Mouse (Mus musculus): Measurements from ENCODE around the gene Faiml. TPM values are rescaled to one million over a fixed set of nuclear protein-coding genes. Genes with fewer than 3 reads are reported as not detected.

The Faiml gene
- polyA plus RNA-seq, 1 experiment from 2014 or later: not detected

DNA sequence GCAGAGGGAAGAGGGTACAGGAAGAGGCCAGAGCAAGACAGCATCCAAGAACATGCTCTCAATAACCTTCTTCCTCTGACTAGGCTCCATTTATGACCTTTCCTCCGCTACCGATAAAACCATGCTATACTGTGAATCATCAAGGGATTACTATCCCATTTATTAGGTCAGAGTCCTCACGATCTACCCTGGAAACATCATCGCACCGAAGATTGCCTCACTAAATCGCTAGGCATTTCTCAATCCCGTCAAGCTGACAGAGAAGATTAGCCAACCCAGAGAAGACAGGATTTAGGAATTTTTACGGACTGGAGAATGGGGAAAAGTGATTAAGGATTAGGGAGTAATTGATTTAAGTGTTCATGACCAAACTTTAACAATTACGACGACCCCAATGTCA lies 1.2 kb upstream of the Faiml start:
- Histone ChIP-seq H3K4me3 (replicated peaks; ENCODE audit: low read depth, low read length) (no peak overlapping the region), H3K27ac (no peak overlapping the region), H3K9ac (ENCODE audit: low read depth, low read length) (no peak overlapping the region), H3K4me2 (ENCODE audit: low read length) (no peak overlapping the region), H3K4me1 (replicated peaks; ENCODE audit: insufficient read depth, low read length) (no peaks in the 10 kb centered on the region), H3K27me3 (ENCODE audit: insufficient read depth, low read length) (no peaks in the 10 kb centered on the region), H3K9me3 (replicated peaks; ENCODE audit: low read length) (no peaks in the 10 kb centered on the region), H3K36me3 (ENCODE audit: insufficient read depth, low read length) (no peaks in the 10 kb centered on the region)
- no peak for ATAC-seq (replicated peaks; ENCODE audit: low FRiP score, low read depth)
- no peak for DNase-seq (ENCODE audit: low spot score)
- TF ChIP-seq CTCF (IDR thresholded peaks at IDR 0.05; ENCODE audit: low read depth): no peak
- 80% methylated on average over 10 of the region's 10 CpGs for WGBS

- ATAC-seq (replicated peaks; ENCODE audit: low FRiP score, low read depth): no peak
- Histone ChIP-seq H3K4me3 (replicated peaks; ENCODE audit: low read depth, low read length) (no peak overlapping the region), H3K4me1 (replicated peaks; ENCODE audit: insufficient read depth, low read length) (no peaks in the 10 kb centered on the region), H3K4me2 (ENCODE audit: low read length) (no peak overlapping the region), H3K9ac (ENCODE audit: low read depth, low read length) (no peak overlapping the region), H3K27ac (no peak overlapping the region), H3K9me3 (replicated peaks; ENCODE audit: low read length) (no peaks in the 10 kb centered on the region), H3K27me3 (ENCODE audit: insufficient read depth, low read length) (no peaks in the 10 kb centered on the region), H3K36me3 (ENCODE audit: insufficient read depth, low read length) (no peaks in the 10 kb centered on the region)
- TF ChIP-seq CTCF (IDR thresholded peaks at IDR 0.05; ENCODE audit: low read depth): no peak
- no peak for DNase-seq (ENCODE audit: low spot score)
- 93% methylated on average over 14 of the region's 14 CpGs for WGBS
These were observed 7.6 kb downstream of the Faiml start for GRCm38 (mm10) chr9:99229450-99229849.

DNA sequence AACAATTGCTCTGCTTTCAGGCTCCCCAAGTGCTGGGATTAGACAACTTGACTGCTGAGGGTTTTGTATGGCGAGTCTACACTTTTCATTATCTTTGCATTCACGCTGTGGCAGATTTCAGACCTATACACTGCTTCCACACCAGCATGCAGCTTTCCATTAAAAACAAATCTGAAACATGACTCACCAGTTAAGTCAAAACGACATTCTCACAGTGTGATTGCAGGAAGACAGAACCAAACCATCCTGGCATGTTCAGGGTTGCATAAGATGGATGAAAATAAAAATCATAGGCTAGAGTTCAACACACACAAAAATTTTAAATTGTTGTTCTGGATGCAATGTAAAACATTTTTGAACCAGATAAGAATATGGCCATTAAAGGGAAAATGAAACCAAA lies 12.5 kb downstream of the Faiml start:
- no peaks in the 10 kb centered on the region for H3K36me3 ChIP-seq (ENCODE audit: insufficient read depth, low read length)
- DNase-seq (ENCODE audit: low spot score): no peak
- no peak overlapping the region for H3K9ac ChIP-seq (ENCODE audit: low read depth, low read length)
- 70% methylated on average over 3 of the region's 3 CpGs for WGBS
- no peak overlapping the region for H3K4me2 ChIP-seq (ENCODE audit: low read length)
- no peaks in the 10 kb centered on the region for H3K27me3 ChIP-seq (ENCODE audit: insufficient read depth, low read length)
- no peak overlapping the region for H3K27ac ChIP-seq
- no peak for ATAC-seq (replicated peaks; ENCODE audit: low FRiP score, low read depth)
- H3K4me3 ChIP-seq (replicated peaks; ENCODE audit: low read depth, low read length): no peak overlapping the region
- no peaks in the 10 kb centered on the region for H3K9me3 ChIP-seq (replicated peaks; ENCODE audit: low read length)
- TF ChIP-seq CTCF (IDR thresholded peaks at IDR 0.05; ENCODE audit: low read depth): no peak
- no peaks in the 10 kb centered on the region for H3K4me1 ChIP-seq (replicated peaks; ENCODE audit: insufficient read depth, low read length)

- WGBS: 87% methylated on average over 4 of the region's 4 CpGs
- ATAC-seq (replicated peaks; ENCODE audit: low FRiP score, low read depth) (no peak), DNase-seq (ENCODE audit: low spot score) (no peak)
- no peaks in the 10 kb centered on the region for H3K36me3 ChIP-seq (ENCODE audit: insufficient read depth, low read length)
- H3K9ac ChIP-seq (ENCODE audit: low read depth, low read length): no peak overlapping the region
- TF ChIP-seq CTCF (IDR thresholded peaks at IDR 0.05; ENCODE audit: low read depth): no peak
- no peak overlapping the region for H3K27ac ChIP-seq
- no peak overlapping the region for H3K4me3 ChIP-seq (replicated peaks; ENCODE audit: low read depth, low read length)
- no peaks in the 10 kb centered on the region for H3K4me1 ChIP-seq (replicated peaks; ENCODE audit: insufficient read depth, low read length)
- no peaks in the 10 kb centered on the region for H3K9me3 ChIP-seq (replicated peaks; ENCODE audit: low read length)
- no peak overlapping the region for H3K4me2 ChIP-seq (ENCODE audit: low read length)
- no peaks in the 10 kb centered on the region for H3K27me3 ChIP-seq (ENCODE audit: insufficient read depth, low read length)
These were observed 15.4 kb downstream of the Faiml start for GRCm38 (mm10) chr9:99221636-99222035.

DNA sequence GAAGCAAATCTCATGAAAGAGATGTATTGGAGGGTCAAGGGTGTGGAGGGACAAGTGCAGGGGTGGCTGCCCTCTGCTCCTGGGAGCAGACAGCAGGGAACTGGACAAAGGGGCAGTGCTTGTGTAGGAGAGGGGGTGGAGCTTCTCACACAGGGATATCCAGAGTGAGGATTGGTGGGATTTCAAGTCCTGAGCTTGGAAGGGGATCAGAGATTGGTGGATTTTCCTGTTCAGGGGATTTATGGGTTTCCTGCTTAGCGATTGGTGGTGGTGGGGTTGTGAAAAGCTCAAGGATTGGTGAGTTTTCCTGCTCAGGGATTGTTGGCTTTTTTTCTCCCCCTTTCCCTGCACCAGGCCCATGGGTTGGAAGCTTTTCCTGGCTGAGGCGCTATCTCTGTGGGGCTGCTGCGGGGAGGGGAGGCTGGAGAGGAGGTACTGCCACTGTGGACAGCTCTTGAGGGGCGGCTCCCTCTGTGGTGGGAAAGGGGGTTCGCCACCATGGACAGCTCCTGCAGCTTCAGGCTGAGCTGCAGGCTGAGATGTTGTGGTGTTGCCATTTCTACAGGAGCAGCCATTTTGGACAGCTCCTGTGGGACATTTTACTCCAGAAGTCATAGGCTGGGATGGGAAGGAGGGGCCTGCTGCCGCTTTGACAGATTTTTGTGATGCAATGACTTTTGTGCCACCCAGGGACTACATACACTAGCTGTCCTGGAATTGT lies 18.9 kb downstream of the Faiml start:
- ATAC-seq (replicated peaks; ENCODE audit: low FRiP score, low read depth): peak; percentile 65; the same call in 1 of the 2 replicates
- H3K4me3 ChIP-seq (replicated peaks; ENCODE audit: low read depth, low read length): no peak overlapping the region
- H3K9me3 ChIP-seq (replicated peaks; ENCODE audit: low read length): no peaks in the 10 kb centered on the region
- H3K4me1 ChIP-seq (replicated peaks; ENCODE audit: insufficient read depth, low read length): no peaks in the 10 kb centered on the region
- no peaks in the 10 kb centered on the region for H3K27me3 ChIP-seq (ENCODE audit: insufficient read depth, low read length)
- H3K27ac ChIP-seq: no peak overlapping the region
- TF ChIP-seq CTCF (IDR thresholded peaks at IDR 0.05; ENCODE audit: low read depth): peak; percentile 26; the same call in 1 of the 2 replicates
- DNase-seq (ENCODE audit: low spot score): peak; percentile 92
- no peak overlapping the region for H3K9ac ChIP-seq (ENCODE audit: low read depth, low read length)
- WGBS: 13% methylated on average over 6 of the region's 6 CpGs
- no peaks in the 10 kb centered on the region for H3K36me3 ChIP-seq (ENCODE audit: insufficient read depth, low read length)
- H3K4me2 ChIP-seq (ENCODE audit: low read length): no peak overlapping the region

GRCm38 (mm10) chr9:99216182-99216581 lies 20.9 kb downstream of the Faiml start:
- WGBS: 65% methylated on average over 2 of the region's 2 CpGs
- TF ChIP-seq CTCF (IDR thresholded peaks at IDR 0.05; ENCODE audit: low read depth): no peak

GRCm38 (mm10) chr9:99212643-99213042 lies 24.4 kb downstream of the Faiml start:
- DNase-seq (ENCODE audit: low spot score) (no peak), ATAC-seq (replicated peaks; ENCODE audit: low FRiP score, low read depth) (no peak)
- 75% methylated on average over 2 of the region's 2 CpGs for WGBS
- H3K4me2 ChIP-seq (ENCODE audit: low read length): no peak overlapping the region
- H3K27me3 ChIP-seq (ENCODE audit: insufficient read depth, low read length): no peaks in the 10 kb centered on the region
- H3K9ac ChIP-seq (ENCODE audit: low read depth, low read length): no peak overlapping the region
- no peaks in the 10 kb centered on the region for H3K9me3 ChIP-seq (replicated peaks; ENCODE audit: low read length)
- H3K4me3 ChIP-seq (replicated peaks; ENCODE audit: low read depth, low read length): no peak overlapping the region
- no peak for TF ChIP-seq CTCF (IDR thresholded peaks at IDR 0.05; ENCODE audit: low read depth)
- no peaks in the 10 kb centered on the region for H3K36me3 ChIP-seq (ENCODE audit: insufficient read depth, low read length)
- H3K27ac ChIP-seq: no peak overlapping the region
- no peaks in the 10 kb centered on the region for H3K4me1 ChIP-seq (replicated peaks; ENCODE audit: insufficient read depth, low read length)

More at GRCm38 (mm10) chr9:99216182-99216581, 20.9 kb downstream of the Faiml start:
- Histone ChIP-seq H3K9me3 (replicated peaks; ENCODE audit: low read length) (no peaks in the 10 kb centered on the region), H3K27ac (no peak overlapping the region), H3K9ac (ENCODE audit: low read depth, low read length) (no peak overlapping the region), H3K4me3 (replicated peaks; ENCODE audit: low read depth, low read length) (no peak overlapping the region), H3K27me3 (ENCODE audit: insufficient read depth, low read length) (no peaks in the 10 kb centered on the region), H3K4me2 (ENCODE audit: low read length) (no peak overlapping the region), H3K36me3 (ENCODE audit: insufficient read depth, low read length) (no peaks in the 10 kb centered on the region), H3K4me1 (replicated peaks; ENCODE audit: insufficient read depth, low read length) (no peaks in the 10 kb centered on the region)
- DNase-seq (ENCODE audit: low spot score) (no peak), ATAC-seq (replicated peaks; ENCODE audit: low FRiP score, low read depth) (no peak)
